Comparison of ENCODE assay signal across 8 mouse cellular contexts in genomic region chr1:136260635-136261238, GRCm38 (mm10). TPM values are rescaled to one million over a fixed set of nuclear protein-coding genes. Genes with fewer than 3 reads are reported as not detected.
DNase-seq lines count a peak whose midpoint lies in the region; ATAC-seq and TF ChIP-seq lines count a peak whose summit lies in the region.

Gpr25 (minus strand) TSS chr1:136260873.

- no peaks in the 10 kb centered on the region for H3K9me3 ChIP-seq in heart, embryonic 10.5 days
- no peaks in the 10 kb centered on the region for H3K9me3 ChIP-seq in liver, embryonic 11.5 days (ENCODE audit: control insufficient read depth, low read length)

- ATAC-seq in liver, embryonic 11.5 days (replicated peaks; ENCODE audit: low FRiP score), result no peak; the same call in 1 of the 2 replicates
- ATAC-seq in CD4-positive, CD25-positive, alpha-beta regulatory T cell, adult 4 months, result no peak

- no peak for TF ChIP-seq POLR2A in thymus, adult 2 months (IDR thresholded peaks at IDR 0.05; ENCODE audit: control insufficient read depth, extremely low read depth, insufficient read depth, low read length, poor library complexity)

- H3K4me2 ChIP-seq in liver, embryonic 11.5 days, result peak within 1 kb of the TSS; percentile 80

- DNase-seq in heart, embryonic 10.5 days (ENCODE audit: low spot score), result no peak
- no peak for DNase-seq in heart, adult 9 months (ENCODE audit: low spot score in 2 of 2)
- peak; percentile 9 for DNase-seq in thymus, adult 2 months
- DNase-seq in thymus, postnatal 0 days (ENCODE audit: low spot score), result no peak
- DNase-seq in liver, embryonic 11.5 days (ENCODE audit: low spot score), result no peak
- no peak for DNase-seq in yolk sac, embryonic 10.5 days (ENCODE audit: low spot score)
- no peak for DNase-seq in Muller cell, postnatal 12 days (ENCODE audit: inconsistent ontology term)

- H3K27me3 ChIP-seq in heart, embryonic 10.5 days (ENCODE audit: insufficient read depth, poor library complexity, severe bottlenecking), result peaks cover 80% of the 10 kb centered on the region
- peaks cover 5% of the 10 kb centered on the region; the same call in 1 of the 2 replicates for H3K27me3 ChIP-seq in thymus, adult 2 months (ENCODE audit: control insufficient read depth, insufficient read depth, low read length)
- peaks cover 63% of the 10 kb centered on the region for H3K27me3 ChIP-seq in liver, embryonic 11.5 days (replicated peaks; ENCODE audit: control insufficient read depth, insufficient read depth, low read length)

- TF ChIP-seq CTCF in thymus, adult 2 months (IDR thresholded peaks at IDR 0.05; ENCODE audit: borderline replicate concordance, control insufficient read depth, extremely low read depth, insufficient read depth, low read length, poor library complexity), result no peak

- peak within 1 kb of the TSS; percentile 65 for H3K4me3 ChIP-seq in heart, embryonic 10.5 days
- H3K4me3 ChIP-seq in thymus, adult 2 months (ENCODE audit: control insufficient read depth, insufficient read depth, low read length), result peak within 1 kb of the TSS; percentile 52
- peak within 1 kb of the TSS; percentile 54 for H3K4me3 ChIP-seq in liver, embryonic 11.5 days (ENCODE audit: low read depth, low read length)

- no peaks in the 10 kb centered on the region for H3K36me3 ChIP-seq in heart, embryonic 10.5 days
- no peaks in the 10 kb centered on the region for H3K36me3 ChIP-seq in thymus, adult 2 months (ENCODE audit: control insufficient read depth, insufficient read depth, low read length)
- H3K36me3 ChIP-seq in liver, embryonic 11.5 days (ENCODE audit: control insufficient read depth, insufficient read depth, low read length), result no peaks in the 10 kb centered on the region

- peaks cover 20% of the 10 kb centered on the region for H3K4me1 ChIP-seq in heart, embryonic 10.5 days
- peaks cover 55% of the 10 kb centered on the region for H3K4me1 ChIP-seq in thymus, adult 2 months (replicated peaks; ENCODE audit: control insufficient read depth, insufficient read depth, low read length)
- H3K4me1 ChIP-seq in liver, embryonic 11.5 days (replicated peaks; ENCODE audit: control insufficient read depth, insufficient read depth, low read length), result peaks cover 6% of the 10 kb centered on the region; the same call in 1 of the 2 replicates

- no peak within 1 kb of the TSS for H3K9ac ChIP-seq in liver, embryonic 11.5 days (ENCODE audit: low read depth, low read length)

- H3K27ac ChIP-seq in heart, embryonic 10.5 days, result peak within 1 kb of the TSS; percentile 77
- no peak within 1 kb of the TSS for H3K27ac ChIP-seq in thymus, adult 2 months (ENCODE audit: control insufficient read depth, insufficient read depth, low read length)
- no peak within 1 kb of the TSS for H3K27ac ChIP-seq in liver, embryonic 11.5 days (ENCODE audit: low read depth, low read length)

- WGBS in heart, embryonic 10.5 days, result 8% methylated on average over 28 of the region's 28 CpGs
- 6% methylated on average over 28 of the region's 28 CpGs for WGBS in thymus, adult 2 months
- 11% methylated on average over 28 of the region's 28 CpGs for WGBS in liver, embryonic 11.5 days

RNA-seq across cellular contexts. Expression of gene Gpr25, which starts in this region (rescaled TPM):
- polyA plus RNA-seq in heart, embryonic 10.5 days (2016; fragmentation: Nextera tagmentation; extraction: Ambion mirVana), result not detected in 2 replicates
- 24.4 and 41.7 TPM in 2 replicates for polyA plus RNA-seq in thymus, adult 2 months (2012; rRNA removed)
- 2.0 and 2.3 TPM in 2 replicates for polyA plus RNA-seq in thymus, postnatal 0 days (2015; fragmentation: Nextera tagmentation; extraction: Ambion mirVana)
- not detected in 2 replicates for polyA plus RNA-seq in liver, embryonic 11.5 days (2014; fragmentation: Nextera tagmentation; extraction: Ambion mirVana)
- polyA plus RNA-seq in CD4-positive, CD25-positive, alpha-beta regulatory T cell, adult 4 months (2017; shearing (Covaris generic)), result not detected
